Mouse (Mus musculus): Measurements from ENCODE around the gene Grid1. TPM values are rescaled to one million over a fixed set of nuclear protein-coding genes. Genes with fewer than 3 reads are reported as not detected.

Gene Grid1
- total RNA-seq, 2 experiments from 2014 or later: 0.09 to 0.24 TPM

- no peak for DNase-seq
These were observed 648.3 kb downstream of the Grid1 start for GRCm38 (mm10) chr14:35468254-35468653.

GRCm38 (mm10) chr14:35486017-35486416 lies 666.1 kb downstream of the Grid1 start:
- no peak for DNase-seq

GRCm38 (mm10) chr14:35502324-35502723 lies 682.4 kb downstream of the Grid1 start:
- DNase-seq: no peak

DNA sequence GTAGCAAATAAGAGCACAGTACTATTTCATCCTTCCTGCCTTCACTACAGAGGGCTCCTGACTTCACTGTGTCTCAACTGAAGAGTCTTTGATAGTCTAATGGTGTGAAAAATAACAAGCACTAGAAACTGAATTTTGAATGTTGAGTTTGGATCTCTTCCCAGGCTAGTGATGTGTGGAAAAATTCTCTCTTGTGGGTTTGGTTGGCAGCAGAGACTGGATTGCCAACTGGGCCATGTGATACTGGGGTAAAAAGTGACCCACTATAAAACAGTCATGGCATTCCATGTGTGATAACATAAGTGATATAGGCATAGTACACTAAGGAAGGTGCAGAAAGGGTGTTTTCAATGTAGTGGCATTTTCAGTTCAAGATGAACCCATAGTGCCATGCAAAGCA lies 699.5 kb downstream of the Grid1 start:
- DNase-seq: no peak

DNA sequence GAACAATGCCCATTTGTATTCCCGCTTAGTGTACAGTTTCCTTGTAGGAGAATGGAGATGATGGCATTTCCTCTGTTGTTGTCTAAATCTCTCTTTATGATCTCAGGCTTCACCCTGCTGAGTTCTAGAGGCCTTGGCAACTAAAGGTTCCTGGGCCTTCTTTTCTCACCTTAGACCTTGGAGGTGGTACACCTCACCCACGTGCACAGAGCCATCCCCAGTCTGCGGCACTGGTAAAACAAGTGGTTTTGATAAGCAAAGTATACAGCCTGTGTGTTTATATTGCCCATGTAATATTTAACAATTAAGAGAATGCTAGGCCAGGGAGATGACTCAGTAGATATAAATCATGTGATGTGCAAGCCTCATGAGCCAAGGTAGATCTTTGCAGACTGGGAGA lies 718.9 kb downstream of the Grid1 start:
- DNase-seq: no peak

DNA sequence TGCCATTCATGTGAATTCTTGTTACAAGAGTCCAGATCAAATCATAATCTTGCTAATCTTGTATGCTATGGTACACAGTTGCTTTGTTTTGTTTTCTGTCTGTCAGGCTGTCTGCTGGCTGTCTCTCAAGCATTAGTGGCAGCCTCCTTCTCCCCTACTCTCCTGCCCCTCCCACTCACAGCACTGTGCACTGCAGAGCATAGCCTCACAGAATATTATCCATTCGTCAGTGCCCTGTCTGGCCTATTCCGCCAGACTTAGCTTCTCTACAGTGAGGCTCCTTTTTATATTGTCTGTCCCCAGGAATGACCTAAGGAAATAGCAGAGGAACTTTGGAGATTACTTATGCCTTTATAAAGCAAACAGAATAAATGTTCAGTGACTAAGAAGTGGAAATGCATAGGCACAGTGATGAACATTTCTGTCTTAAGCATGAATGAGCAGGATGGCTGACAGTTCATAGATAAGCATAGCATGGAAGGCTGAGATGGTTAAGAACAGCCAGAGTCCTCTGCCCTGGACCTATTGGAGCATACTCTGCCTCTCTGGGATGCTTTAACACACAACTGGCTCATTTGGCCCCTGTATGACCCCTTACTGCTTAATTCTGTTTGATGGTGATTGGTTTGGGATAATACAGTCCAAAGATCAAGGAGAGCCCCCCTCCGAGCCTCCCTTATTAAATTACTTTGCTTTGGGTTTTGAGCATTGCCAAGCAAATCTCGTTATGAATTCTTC lies 721.5 kb downstream of the Grid1 start:
- DNase-seq: no peak

DNA sequence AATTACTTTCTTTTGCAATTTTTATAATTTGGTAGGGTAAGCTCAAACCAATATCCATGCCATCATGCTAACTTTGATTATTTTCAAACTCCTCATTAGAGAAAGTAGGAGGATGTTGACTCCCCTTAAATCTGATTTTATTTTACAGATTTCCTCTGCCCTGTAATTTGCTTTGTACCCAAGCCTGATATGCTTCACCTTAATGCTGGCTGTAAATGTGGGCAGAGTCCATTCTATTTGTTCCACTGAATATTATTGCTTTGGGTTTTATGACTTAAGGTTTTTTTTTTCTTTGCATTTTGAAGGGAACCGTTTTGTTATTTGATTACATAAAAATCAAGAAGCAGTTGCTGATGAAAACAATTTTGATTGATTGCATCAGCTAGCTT lies 722.1 kb downstream of the Grid1 start:
- no peak for DNase-seq

- DNase-seq: no peak
These were observed 734.4 kb downstream of the Grid1 start for GRCm38 (mm10) chr14:35554288-35554687.

DNA sequence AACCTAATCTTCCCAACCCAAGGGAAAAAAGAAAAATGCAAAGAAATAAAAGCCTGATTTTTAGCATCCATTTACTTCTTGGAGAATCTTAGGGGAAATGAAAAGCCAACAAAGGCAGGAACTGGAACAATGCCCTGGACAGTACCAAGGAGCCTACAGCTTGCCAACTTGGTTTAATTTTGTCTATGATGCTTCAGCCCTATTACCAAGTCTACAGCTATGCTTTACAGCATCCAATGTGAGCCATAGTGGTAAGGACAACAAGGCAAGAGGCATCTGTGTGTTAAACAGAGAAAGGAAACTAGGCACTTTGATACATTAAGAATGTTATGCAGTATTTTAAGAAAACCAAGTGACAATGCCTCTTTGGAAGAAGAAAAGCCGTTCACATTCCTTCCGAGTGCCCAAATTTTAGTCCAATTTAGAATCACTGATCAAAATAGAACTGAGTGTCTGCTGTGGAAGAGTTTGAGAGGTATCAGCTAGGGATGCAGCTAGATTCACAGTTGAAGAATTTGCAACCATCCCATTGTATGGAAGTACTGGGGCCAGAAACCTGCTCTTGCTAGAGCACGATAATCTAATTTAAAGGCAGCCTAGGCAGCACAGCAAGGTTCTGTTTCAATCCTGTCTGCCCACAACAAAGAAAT lies 741.5 kb downstream of the Grid1 start:
- DNase-seq: no peak

DNA sequence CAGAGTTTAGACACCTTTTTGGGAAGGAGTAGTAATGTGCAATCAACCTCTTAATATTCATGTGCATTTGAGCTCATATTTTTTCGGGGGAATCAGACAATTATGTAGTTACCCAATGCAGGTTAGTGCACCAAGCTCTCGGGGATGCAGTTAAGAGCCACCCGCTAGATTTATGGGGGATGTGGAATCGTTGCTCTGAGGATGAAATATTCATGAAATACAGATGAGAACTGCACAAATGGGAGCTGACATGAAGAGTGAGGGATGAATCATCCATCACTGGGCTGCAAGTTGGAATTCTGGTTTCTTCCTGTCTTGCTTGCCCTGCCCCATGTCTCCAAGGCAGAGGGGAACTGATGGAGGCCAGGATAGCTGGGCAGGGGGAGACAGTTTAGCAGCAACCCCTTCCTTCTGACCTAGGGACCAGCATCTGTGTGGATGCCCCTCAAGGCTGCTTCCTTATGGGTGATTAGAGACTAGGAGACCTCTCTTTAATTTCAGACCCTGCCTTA lies 753.1 kb downstream of the Grid1 start:
- DNase-seq: no peak

DNA sequence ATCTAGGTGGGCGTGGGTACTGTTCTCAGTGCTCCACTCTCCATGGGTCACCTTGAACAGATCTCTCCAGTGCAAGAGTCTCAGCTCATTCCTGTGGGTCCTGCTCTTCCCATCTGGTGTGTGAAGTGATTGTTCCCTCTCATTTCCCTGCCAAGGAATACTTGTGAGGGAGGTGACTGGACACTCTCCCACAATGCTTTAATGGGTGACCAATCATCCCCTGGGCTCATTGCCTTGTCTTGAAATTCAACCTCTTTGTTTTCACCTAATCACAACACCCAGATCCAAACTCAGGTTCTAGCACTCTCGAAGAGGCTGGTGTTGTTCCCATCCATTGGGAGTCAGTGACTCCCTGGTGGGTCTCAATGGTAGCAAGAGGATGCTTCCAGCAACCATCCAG lies 754.6 kb downstream of the Grid1 start:
- DNase-seq: no peak

DNA sequence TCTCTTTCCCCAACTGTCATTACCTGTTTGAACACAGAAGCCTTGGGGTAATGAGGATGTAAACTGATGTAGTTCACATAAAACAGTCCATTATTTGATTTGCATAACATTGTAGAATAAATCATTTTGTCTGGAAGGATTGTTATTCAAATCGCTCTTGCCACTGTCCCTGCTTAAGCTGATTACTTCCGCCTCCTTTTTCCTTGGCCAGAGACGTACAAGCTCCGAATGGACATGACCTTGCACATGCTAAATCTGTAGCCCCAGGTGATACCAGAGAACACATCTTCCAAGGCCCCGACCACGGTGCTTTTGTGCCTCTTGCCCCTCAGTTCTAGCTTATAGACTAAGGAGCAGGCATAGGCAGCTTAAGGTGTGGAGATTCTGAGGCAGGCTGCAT lies 755.4 kb downstream of the Grid1 start:
- no peak for DNase-seq

DNA sequence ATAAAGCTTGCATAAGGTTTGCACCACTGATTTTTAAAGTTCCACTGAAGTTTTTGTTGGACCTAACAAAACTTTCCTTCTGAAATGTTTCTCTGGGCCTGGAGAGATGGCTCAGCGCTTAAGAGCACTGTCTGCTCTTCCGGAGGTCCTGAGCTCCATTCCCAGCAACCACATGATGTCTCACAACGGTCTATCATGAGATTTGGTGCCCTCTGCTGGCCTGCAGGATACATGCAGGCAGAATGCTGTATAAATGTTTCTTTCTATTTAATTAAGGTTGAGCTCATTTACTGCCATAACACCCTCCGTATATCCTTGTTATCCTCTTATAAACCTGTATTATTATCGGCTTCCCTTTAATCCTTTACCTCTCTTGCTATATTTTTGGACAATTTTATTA lies 805.8 kb downstream of the Grid1 start:
- no peak for DNase-seq

Small RNA genes within 50 kb of the gene (microRNA-seq; reads per million reads assigned to microRNA genes)
- 3.9 to 6.6 reads per million in 2 experiments for gene Mir346

Other genes with a start within 250 kb of the Grid1 start
- 100 to 1,000 TPM; 709 to 766 TPM for gene Ldb3, start 231.4 kb upstream of the Grid1 start, total RNA-seq (2021)
- 1 to 10 TPM; 2.9 to 4.8 TPM for gene Opn4, start 220.0 kb upstream of the Grid1 start, total RNA-seq (2021)
- 10 to 100 TPM; 46.0 to 46.5 TPM for gene Wapl, start 146.2 kb upstream of the Grid1 start, total RNA-seq (2021)

Measured in heart, postnatal 4 days (tissue).